Mouse (Mus musculus): ENCODE measurements around the gene Hist3h2a.

Hist3h2a gene

DNA sequence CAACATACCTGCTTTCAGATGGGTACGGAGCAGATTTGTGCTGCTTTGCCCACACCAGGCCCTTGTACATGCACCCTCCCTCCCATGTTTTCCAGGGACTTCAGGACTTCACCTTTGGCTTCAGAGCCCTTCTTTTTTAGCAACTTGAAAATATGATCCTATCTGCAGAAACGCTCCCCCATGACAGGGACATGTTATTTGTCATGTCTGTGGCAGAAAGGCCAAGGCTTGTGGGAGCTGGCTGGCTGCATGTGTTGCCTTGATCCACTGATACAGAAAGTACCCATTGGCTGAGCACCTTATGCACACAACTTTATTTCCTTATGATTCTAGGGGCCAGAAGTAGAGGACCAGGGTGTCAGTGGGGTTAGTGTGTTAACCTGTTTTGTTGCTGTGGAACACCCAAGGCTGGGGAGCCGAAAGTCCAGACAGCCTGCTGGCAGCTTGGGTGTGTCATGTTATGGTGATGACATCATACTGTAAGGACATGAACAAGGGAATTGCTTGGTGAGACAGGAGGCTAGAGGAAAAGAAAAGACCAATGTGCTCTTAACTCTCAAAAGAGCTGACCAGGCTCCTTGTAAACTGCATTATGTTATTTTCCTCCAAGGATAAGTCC, 30.9 kb downstream of the Hist3h2a start:
- CTCF ChIA-PET = no interaction called here

DNA sequence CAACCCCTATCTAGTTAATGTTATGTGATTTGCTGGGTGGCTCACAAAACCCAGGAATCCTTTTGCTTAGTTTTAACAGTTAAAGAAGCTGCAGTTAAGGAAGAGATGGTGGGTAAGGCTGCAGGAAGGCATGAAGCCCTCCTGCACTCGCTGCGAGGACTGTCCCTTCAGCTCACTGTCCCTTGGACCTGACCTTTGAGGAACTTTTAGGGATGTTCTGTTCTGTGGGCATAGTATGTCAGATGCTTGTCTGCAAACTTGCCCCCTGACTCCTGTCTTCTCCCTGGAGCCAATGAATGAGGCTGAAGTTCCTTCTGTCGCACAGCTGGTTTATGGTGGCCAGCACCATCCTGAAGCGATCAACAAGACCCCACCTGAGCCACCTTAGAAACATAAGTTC, 34.7 kb downstream of the Hist3h2a start:
- CTCF ChIA-PET = no interaction called here

DNA sequence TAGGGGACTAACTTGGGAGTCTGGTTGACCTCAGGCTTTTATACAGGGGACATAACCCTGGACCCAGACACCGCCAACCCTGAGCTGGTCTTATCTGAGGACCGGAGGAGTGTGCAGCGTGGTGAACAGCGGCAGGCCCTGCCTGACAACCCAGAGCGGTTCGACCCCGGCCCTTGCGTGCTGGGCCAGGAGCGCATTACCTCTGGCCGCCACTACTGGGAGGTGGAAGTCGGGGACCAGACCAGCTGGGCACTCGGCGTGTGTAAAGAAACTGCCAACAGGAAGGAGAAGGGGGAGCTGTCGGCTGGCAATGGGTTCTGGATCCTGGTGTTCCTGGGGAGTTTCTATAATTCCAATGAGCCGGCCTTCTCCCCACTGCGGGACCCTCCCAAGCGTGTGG, 35.7 kb downstream of the Hist3h2a start:
- CTCF ChIA-PET = no interaction called here

DNA sequence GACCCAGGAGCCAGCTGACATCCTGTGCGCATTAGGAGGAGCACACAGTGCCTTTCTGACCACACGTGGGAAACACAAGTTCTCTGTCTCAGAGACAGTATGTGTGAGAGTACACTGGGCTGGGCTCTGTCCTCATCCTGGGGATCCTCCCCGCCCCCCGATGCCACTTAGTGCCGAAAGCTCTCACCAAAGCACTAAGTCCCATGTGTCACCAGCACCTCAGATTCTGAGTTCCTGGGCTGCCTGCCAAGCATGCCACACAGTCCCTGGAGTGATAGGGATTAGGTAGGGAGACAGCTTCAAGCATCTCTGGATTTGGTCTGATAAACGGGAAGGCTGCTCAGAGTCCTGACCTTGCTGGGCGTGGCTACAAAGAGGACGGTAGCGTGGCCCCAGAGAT, 36.3 kb downstream of the Hist3h2a start:
- CTCF ChIA-PET = no interaction called here

DNA sequence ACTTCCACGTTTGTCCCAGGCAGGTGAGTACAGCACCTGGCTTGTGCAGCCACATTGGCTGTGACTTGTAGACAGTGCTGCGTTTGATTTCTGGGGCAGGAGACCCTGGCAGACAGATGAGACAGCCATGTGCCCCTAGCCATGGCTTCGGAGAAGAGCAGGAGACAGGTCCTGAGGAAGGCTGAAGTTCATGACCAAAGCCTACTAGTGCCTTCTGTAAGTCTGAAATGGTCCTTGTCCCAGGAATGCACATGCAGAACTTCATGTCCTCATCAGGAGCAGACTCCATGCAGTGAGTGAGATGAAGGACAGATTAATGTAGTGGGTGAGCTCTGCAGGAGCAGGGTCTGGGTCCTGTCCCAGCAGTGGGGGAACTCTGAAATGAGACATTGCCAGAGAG, 37.4 kb downstream of the Hist3h2a start:
- CTCF ChIA-PET = interaction anchor here (0.5 to 0.7 kb wide), 2 partner anchors 43 to 92 kb away, joined by 4 to 5 read pairs; no protein-coding TSS in a partner anchor

DNA sequence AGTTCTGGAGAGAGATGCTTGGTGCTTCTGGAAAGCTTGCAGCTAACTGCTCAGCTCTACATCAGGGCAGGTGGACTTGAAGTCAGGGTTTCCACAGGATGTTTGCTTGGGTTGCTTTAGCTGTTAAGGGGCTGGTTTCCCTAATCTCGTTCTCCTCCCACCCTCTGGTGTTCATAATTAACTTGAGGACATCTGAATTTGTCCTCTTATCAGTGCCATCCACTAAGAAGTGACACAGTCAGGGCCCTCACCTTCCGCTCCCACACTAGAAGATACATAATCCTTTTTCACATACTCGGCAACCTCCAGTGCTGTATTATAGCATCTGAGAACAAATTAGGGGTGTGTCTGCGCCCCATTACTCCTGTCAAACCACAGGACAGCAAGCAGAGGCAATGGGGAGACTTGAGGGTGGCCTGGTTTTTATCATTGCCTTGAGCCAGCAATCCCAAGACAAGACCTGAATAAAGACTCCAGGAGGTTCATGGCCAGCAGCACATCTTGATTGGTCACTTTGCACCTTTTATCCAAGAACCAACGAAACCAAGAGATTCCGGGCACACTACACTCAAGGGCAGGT, 38.7 kb downstream of the Hist3h2a start:
- CTCF ChIA-PET = interaction anchor here (0.7 kb wide), 1 partner anchor 22 kb away, joined by 8 read pairs; no protein-coding TSS in a partner anchor

DNA sequence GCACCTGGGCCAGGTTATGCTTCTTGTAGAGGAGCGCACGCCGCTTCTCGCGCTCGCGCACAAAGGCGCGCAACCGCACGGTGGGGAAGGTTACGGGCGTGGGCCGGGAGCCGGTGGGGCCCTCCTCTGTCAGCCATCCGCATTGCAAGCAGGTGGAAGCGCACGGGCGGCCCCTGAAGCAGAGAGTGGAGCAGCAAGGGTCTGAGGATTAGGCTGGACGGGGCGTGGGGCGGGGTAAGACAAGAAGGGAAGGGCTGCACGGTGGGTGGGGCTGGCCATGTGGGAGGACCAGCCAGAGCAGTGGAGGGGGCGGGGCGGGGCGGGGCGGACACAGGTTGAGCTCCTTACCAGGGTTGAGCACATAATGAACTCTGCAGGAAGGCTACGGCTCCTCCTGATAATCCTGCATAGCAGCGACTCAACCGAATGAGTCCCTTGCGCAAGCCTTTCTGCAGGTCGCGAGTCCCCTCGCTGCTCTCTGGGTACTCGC, 39.9 kb downstream of the Hist3h2a start:
- CTCF ChIA-PET = interaction anchor here (1.2 kb wide), 1 partner anchor 27 kb away, joined by 3 read pairs; no protein-coding TSS in a partner anchor

DNA sequence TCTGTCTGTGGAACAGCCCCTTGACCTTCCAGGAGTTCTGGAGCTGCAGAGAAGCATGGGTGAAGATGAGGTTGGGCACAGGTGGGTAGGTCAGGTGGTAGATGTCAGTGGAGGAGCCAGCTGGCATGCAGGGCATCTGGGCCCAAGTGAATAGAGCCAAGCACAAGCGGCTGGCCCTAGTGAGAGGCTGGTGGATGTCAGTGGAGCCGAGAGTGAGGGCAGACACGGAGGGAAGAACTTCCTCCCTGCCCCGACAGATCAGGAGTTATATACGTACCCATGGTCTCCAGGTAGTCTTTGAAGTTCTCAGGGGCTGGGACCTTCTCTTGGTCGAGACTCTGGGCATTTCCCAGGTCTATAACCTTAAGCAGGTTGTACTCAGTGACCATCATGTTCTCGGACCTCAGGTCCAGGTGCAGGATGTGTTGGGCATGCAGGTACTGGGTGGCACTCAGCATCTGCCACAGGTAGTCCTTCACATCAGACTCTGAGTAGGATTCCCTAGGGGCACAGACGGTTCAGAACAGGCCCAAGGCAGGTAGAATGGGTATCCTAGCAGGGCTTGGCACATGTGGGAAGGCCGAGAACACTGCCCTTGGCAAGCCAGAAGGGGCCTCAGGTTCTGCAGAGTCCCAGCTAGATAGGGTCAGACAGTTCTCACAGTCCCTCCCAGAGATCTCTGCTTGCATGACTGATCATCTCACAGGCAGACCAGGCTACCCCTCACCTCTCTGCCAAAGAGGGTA, 40.7 kb downstream of the Hist3h2a start:
- CTCF ChIA-PET = interaction anchor here (1.1 to 1.2 kb wide), 2 partner anchors 17 to 28 kb away, joined by 3 read pairs; partner anchors contain the start of gene Trim11

DNA sequence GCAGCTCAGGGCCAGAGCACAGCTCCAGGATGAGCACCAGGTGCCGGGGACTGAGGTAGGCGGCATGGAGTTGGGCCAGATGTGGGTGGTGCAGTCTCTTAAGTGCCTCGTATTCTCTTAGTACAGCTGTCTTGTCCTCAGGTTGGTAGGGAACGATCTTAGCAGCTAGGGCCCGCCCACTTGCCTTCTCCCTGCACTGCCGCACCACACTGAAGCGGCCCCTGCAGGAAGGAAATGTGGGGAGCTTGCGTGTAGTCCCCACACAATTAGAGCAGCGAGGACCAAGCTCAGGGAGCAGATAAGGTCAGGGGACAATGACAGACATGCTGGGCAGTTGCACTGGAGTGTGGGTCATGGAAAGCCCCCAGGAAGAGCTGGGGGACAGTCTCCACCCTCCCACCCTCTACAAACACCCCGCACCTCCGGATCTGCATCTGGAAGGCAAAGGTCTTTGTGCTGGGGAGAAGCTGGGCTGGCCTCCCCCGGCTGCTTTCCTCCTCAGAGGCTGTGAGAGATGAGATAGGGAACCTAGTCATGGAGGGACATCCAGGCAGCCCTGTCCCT, 41.4 kb downstream of the Hist3h2a start:
- CTCF ChIA-PET = interaction anchor here (1.1 kb wide), 1 partner anchor 18 kb away, joined by 3 read pairs; the partner anchor contains the start of gene Trim11

DNA sequence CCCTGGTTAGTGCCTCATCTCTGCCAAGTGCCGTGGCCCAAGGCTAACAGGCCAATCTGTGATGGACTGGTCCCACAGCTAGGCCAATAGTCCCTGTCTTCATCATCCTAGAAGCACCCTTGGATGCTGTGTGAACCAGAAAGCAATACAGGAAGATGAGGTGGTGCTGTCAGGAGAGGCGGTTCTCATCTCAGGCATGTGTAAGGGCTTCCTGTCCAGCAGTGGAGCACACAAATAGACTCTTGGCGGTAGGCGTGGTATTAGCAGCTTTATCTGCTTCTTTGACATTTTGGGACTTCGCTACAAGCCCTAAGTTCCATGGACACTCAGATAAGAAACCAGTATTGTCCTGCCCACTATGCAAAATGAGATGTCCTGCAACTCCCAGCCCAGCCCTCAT, 43.1 kb downstream of the Hist3h2a start:
- CTCF ChIA-PET = no interaction called here

DNA sequence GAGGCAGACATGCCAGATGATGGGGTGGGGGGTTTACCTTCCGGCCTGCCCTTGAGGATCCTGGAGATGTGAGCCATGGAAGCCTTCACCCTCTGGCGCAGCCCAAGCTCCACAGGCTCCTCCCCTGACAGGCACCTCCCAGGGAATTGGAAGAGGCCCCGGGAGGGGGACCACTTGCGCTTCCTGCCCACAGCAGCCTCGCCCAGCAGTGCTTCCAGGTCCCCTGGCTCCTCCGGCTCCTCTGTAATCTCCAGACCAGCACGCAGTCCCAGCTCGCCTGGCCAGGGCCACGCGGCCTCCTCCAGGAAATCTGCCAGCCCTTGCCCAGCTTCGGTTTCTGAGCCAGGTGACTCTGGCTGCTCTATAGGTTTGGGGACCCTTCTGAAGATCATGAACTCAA, 44.7 kb downstream of the Hist3h2a start:
- CTCF ChIA-PET = no interaction called here

DNA sequence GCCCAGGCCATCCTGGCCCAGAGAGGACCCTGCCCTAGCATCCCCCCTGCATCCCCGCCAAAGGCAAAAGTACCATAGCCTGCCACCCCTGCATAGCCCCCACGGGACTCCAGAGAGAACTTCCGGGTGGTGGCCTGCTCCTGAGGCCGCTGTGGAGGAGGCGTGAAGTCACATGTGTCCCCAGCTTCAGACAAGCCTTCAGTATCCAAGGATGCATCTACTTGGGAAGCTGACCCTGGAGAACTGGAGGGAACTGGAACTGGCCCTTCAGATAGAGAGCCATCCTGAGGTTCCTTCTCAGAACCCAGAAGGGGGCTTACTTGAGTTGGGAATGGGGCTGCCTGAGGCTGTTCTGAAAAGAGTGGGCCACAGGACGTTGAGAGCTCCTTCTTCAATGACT, 45.3 kb downstream of the Hist3h2a start:
- CTCF ChIA-PET = no interaction called here

DNA sequence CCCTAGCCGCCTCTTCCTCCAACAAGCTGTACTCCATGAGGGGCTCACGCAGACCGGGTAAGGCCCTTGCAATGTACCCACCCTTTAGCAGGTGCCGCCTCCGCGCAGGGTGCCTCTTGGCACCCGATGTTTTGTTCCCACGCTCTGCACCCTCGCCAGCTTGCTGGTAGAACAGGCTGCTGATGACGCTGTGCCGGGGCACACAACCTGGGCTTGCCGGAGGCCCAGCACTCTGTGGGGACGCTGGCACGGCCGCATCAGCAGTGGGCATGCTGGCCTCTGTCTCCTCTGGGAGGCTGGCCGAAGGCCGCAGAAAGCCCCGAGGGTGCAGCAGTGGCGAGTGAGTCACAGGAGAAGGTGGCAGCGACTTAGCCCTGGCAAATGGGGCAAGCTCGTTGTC, 46.1 kb downstream of the Hist3h2a start:
- CTCF ChIA-PET = no interaction called here

DNA sequence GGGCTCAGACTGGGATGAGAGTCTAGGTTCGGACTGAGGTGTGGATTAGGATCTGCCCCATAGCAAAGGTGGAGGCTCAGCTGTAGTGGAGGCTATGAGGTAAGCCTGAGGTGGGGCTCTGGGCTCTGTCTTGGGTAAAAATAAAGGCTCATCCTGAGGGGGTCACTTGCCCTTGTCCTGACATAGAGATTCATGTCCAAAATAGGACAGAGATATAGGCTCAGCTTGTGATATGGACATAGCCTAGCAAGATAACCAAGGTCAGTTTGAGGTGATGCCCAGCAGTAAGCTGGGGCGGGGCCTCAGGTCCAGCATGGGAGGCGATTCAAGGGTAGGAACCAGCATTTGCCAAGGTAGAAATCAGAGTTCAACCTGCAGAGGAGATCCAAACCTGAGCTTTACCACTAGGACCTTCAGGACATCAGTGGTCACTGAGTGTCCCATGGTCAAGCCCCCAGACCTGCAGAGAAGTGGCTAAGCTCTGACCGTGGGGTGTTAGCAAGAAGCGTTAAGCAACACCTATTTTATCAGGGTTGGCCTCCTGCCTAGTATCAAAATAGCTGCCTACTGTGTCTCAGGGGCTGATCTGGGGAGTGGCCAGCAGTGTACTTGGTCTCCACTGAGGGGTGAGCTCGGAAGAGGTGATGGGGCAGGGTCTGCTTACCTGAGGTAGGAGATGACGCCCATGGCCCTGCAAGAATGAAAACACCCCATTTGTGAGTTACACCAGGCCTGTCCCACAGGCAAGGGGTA, 48.0 kb downstream of the Hist3h2a start:
- CTCF ChIA-PET = no interaction called here

Measured in spleen, embryonic (tissue).